Mouse (Mus musculus) limb, embryonic 14.5 days (tissue): ENCODE measurements around the gene Tas2r119. TPM values are rescaled to one million over a fixed set of nuclear protein-coding genes. Genes with fewer than 3 reads are reported as not detected.

Experiments
- ATAC-seq: fragments of 200-750 bp; cut with Nextera tagmentation; 2 replicates; pipeline ENCODE4 v1.8.0; 2017; ENCODE audit warnings: low read depth, moderate number of reproducible peaks, moderate TSS enrichment; ENCODE audit not compliant: low FRiP score
- DNase-seq: peaks from one replicate; pipeline ENCODE4 v3.0.0-alpha.2; 2015; ENCODE audit warnings: low spot score
- H3K27ac ChIP-seq: fragments of 300-500 bp; sonication (generic); replicated peaks from 2 replicates; pipeline ENCODE4 v1.5.1; 2014; ENCODE audit warnings: low read depth, mild to moderate bottlenecking, low read length, moderate library complexity, mixed read lengths
- H3K27me3 ChIP-seq: fragments of 300-500 bp; sonication (generic); 2 replicates; pipeline ENCODE4 v1.6.1; 2014; ENCODE audit warnings: low read length, mixed read lengths; ENCODE audit not compliant: control insufficient read depth, insufficient read depth
- H3K36me3 ChIP-seq: fragments of 300-500 bp; sonication (generic); 2 replicates; pipeline ENCODE4 v1.6.1; 2014; ENCODE audit warnings: mild to moderate bottlenecking, low read length, moderate library complexity, mixed read lengths; ENCODE audit not compliant: control insufficient read depth, insufficient read depth
- H3K4me1 ChIP-seq: fragments of 300-500 bp; sonication (generic); 2 replicates; pipeline ENCODE4 v1.6.1; 2014; ENCODE audit warnings: antibody characterized with exemption, low read length, mixed read lengths; ENCODE audit not compliant: control insufficient read depth, insufficient read depth
- H3K4me2 ChIP-seq: fragments of 300-500 bp; sonication (generic); replicated peaks from 2 replicates; pipeline ENCODE4 v1.6.1; 2014; ENCODE audit warnings: low read depth, mild to moderate bottlenecking, low read length, moderate library complexity; ENCODE audit not compliant: severe bottlenecking
- H3K4me3 ChIP-seq: fragments of 300-500 bp; sonication (generic); replicated peaks from 2 replicates; pipeline ENCODE4 v1.5.1; 2014; ENCODE audit warnings: low read length
- H3K9ac ChIP-seq: fragments of 300-500 bp; sonication (generic); 2 replicates; pipeline ENCODE4 v1.6.1; 2014; ENCODE audit warnings: mild to moderate bottlenecking, low read depth, low read length, moderate library complexity; ENCODE audit not compliant: severe bottlenecking
- H3K9me3 ChIP-seq: fragments of 300-500 bp; sonication (generic); 2 replicates; pipeline ENCODE4 v1.6.1; 2016; ENCODE audit warnings: low read length; ENCODE audit not compliant: control insufficient read depth
- POLR2A ChIP-seq: fragments of 200-500 bp; IDR thresholded peaks from 2 replicates; pipeline ENCODE4 v1.8.0; 2012; ENCODE audit warnings: inconsistent platforms, mild to moderate bottlenecking, moderate library complexity, borderline replicate concordance; ENCODE audit not compliant: insufficient read depth, insufficient read length; ENCODE audit errors: extremely low read depth
- WGBS: fragments of 180-500 bp; shearing (Covaris S2); extraction: QIAGEN DNeasy Blood & Tissue Kit; methylation state at CpG from one replicate; pipeline ENCODE4 v1.1.7; 2014; 5-methylcytosine and 5-hydroxymethylcytosine counted together
- polyA plus RNA-seq, 2 experiments: library from polyadenylated mRNA; depleted of rRNA in 1 of 2; stranded (reverse) in 1 of 2; unstranded in 1 of 2; fragments of >200 nt; fragmentation: Nextera tagmentation in 1 of 2; extraction: Ambion mirVana in 1 of 2; gene quantifications; 2 replicates each; pipeline versions ENCODE4 v1.2.1 to v1.2.3; 2012 to 2014

Gene Tas2r119
- polyA plus RNA-seq, 2 experiments, result 0.34 TPM; not detected in 1

DNA sequence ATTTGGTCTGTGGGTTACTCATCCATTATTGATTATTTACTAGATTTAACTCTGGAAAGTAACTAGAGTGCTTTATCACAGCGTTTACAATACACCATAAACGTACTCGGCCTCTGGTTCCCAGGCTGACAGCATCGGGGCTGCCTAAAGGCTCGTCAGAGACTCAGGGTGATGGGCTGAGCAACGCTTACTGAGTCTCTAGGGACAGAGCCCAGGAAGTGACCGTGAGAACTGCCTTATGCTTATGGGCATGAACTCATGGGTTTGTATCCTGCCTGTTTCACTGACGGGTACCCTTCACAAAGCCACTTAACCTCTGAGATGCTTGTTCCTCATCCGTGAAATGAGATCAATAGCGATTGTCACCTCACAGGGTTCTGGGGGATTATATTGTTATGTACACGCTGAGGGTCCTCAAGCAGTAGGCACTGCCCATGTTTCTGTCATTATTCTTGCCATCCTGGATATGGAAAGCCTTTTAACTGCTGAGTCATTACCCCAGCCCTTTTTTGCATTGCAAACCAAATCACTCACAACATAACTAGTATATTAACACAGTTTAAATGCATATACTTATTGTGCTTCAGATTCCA lies 23.1 kb upstream of the Tas2r119 start:
- Histone ChIP-seq H3K4me3 (no peak overlapping the region), H3K36me3 (no peaks in the 10 kb centered on the region), H3K27ac (no peak overlapping the region), H3K9me3 (no peaks in the 10 kb centered on the region), H3K4me2 (no peak overlapping the region), H3K9ac (no peak overlapping the region), H3K27me3 (no peaks in the 10 kb centered on the region), H3K4me1 (0 out of 2 replicates have a peak, but pooled peaks cover 5% of the 10 kb centered on the region)
- 39% methylated on average over 11 of the region's 11 CpGs for WGBS
- no peak for TF ChIP-seq POLR2A
- ATAC-seq (no peak), DNase-seq (no peak)

- no peaks in the 10 kb centered on the region for H3K36me3 ChIP-seq
- no peak overlapping the region for H3K9ac ChIP-seq
- H3K4me2 ChIP-seq, result 0 out of 2 replicates have a peak overlapping the region, but pooled peaks have one; percentile 1
- ATAC-seq (no peak), DNase-seq (peak; percentile 66)
- no peak overlapping the region for H3K4me3 ChIP-seq
- TF ChIP-seq POLR2A, result no peak
- H3K4me1 ChIP-seq, result 0 out of 2 replicates have a peak, but pooled peaks cover 5% of the 10 kb centered on the region
- no peaks in the 10 kb centered on the region for H3K9me3 ChIP-seq
- peak overlapping the region; percentile 56; the same call in 1 of the 2 replicates for H3K27ac ChIP-seq
- H3K27me3 ChIP-seq, result no peaks in the 10 kb centered on the region
- WGBS, result 34% methylated on average over 5 of the region's 5 CpGs
These were observed 21.0 kb upstream of the Tas2r119 start for GRCm38 (mm10) chr15:32156126-32156525.

DNA sequence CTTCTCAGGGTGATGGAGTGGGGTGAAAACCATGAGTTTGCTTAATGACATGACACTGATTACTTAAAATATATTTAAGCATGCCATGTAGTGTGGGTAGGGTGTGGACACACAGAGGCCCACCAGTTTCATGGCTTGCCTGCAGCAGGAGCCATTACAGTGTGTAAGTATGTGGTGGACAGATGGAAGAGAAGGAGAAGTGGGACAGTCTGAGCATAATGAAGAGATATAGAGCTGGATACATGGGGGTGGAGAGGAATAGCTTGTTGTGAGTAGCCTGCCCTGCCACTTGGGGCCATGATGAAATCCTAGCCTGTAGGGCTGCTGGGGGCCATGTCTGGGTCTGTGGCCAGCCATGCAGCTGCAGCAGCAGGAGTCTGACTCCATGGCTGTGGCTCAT lies 16.8 kb upstream of the Tas2r119 start:
- H3K27ac ChIP-seq, result no peak overlapping the region

GRCm38 (mm10) chr15:32171764-32172163 lies 5.3 kb upstream of the Tas2r119 start:
- no peak overlapping the region for H3K4me2 ChIP-seq
- WGBS, result 62% methylated on average over 6 of the region's 6 CpGs
- H3K27me3 ChIP-seq, result no peaks in the 10 kb centered on the region
- DNase-seq (no peak), ATAC-seq (no peak)
- no peak overlapping the region for H3K9ac ChIP-seq
- no peak overlapping the region for H3K27ac ChIP-seq
- no peak for TF ChIP-seq POLR2A
- H3K36me3 ChIP-seq, result no peaks in the 10 kb centered on the region
- H3K4me1 ChIP-seq, result no peaks in the 10 kb centered on the region
- H3K9me3 ChIP-seq, result no peaks in the 10 kb centered on the region
- H3K4me3 ChIP-seq, result no peak overlapping the region

More for the DNA sequence above, 16.8 kb upstream of the Tas2r119 start:
- ATAC-seq, result no peak
- Histone ChIP-seq H3K36me3 (no peaks in the 10 kb centered on the region), H3K4me2 (no peak overlapping the region), H3K9ac (no peak overlapping the region), H3K4me3 (no peak overlapping the region), H3K4me1 (0 out of 2 replicates have a peak, but pooled peaks cover 5% of the 10 kb centered on the region), H3K27me3 (no peaks in the 10 kb centered on the region), H3K9me3 (no peaks in the 10 kb centered on the region)
- no peak for DNase-seq
- TF ChIP-seq POLR2A, result no peak

DNA sequence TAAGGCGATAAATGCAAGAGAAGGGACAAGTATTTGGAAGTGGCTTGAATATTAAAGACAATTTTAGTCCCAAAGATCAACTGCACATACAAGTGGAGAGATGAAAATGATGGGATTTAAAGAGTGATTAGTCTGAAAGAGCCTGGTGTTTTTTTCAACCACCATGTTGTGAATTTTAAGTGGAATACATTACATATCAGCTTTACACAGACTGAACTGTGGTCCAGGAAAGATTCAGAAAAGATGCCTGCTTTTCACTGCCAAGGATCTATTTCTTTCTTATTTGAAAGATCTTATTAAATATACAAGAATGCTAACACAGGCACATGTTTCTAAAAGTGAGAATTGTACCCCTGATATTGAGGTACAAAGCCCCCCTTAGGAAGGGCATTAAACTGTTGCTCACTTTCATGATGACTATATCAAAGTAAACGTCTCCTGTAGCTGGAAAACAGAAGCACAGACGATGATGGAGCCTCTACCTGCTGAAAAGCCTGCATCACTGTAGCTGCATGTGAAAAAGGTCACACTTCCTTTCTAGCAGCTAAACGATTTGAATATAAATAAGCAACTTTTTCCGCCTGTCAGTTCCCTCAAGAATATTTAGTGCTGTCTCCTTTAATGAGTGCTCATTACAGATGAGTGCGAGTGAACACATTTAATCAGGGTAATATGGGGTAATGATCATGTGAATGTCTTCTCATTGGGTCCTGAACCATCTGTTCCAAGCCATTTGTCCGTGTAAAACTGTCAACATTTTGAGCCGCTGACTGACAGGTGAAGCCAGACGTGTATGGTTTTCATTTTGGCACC lies 4.7 kb upstream of the Tas2r119 start:
- DNase-seq (no peak), ATAC-seq (no peak)
- no peak overlapping the region for H3K9ac ChIP-seq
- no peaks in the 10 kb centered on the region for H3K27me3 ChIP-seq
- no peak for TF ChIP-seq POLR2A
- no peak overlapping the region for H3K4me2 ChIP-seq
- no peaks in the 10 kb centered on the region for H3K9me3 ChIP-seq
- no peaks in the 10 kb centered on the region for H3K36me3 ChIP-seq
- no peaks in the 10 kb centered on the region for H3K4me1 ChIP-seq
- no peak overlapping the region for H3K27ac ChIP-seq
- H3K4me3 ChIP-seq, result no peak overlapping the region
- WGBS, result 51% methylated on average over 9 of the region's 9 CpGs
